Mouse (Mus musculus) lung, adult 2 months (tissue): Measurements from ENCODE around the gene Scn8a.

Source experiments
- CTCF ChIP-seq: fragments of 200-500 bp; IDR thresholded peaks from 2 replicates; pipeline ENCODE4 v1.5.1; 2011; ENCODE audit warnings: mild to moderate bottlenecking, low read length, control low read depth; ENCODE audit not compliant: insufficient read depth
- POLR2A ChIP-seq: fragments of 200-500 bp; IDR thresholded peaks from 2 replicates; pipeline ENCODE4 v1.6.1; 2011; ENCODE audit warnings: low read depth, mild to moderate bottlenecking, control low read depth, low read length, borderline replicate concordance; ENCODE audit errors: extremely low read depth

GRCm38 (mm10) chr15:100984154-100984893, 114.7 kb downstream of the Scn8a start:
- no peak for TF ChIP-seq POLR2A
- no peak for TF ChIP-seq CTCF
